Mouse (Mus musculus): ENCODE data around the gene Zbtb16.

DNA sequence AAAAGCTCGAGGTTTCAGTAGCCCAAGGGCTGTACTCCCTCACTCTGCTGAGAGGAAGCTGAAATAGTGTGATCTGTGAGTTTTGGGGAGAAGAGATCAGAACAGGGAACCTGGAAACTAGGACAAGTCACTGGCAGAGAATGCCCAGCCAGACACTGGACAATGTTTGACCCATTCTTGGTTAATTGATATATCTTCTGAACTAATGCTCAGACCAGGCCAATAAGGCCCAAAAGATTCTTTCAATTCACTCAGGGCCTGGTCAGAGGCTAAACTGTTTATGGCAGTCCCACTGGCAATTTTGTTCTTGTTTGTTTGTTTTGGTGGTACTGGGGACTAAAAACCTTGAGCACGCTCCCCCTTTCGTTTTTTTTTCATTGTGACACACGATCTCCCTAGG lies 87.8 kb downstream of the Zbtb16 start:
- TF ChIP-seq CTCF (IDR thresholded peaks at IDR 0.05; ENCODE audit: extremely low read depth, insufficient read length, insufficient replicate concordance, low read depth, low read length) (no peak), POLR2A (IDR thresholded peaks at IDR 0.05; ENCODE audit: low read depth, low read length) (no peak)
